Mouse (Mus musculus): ENCODE data around the gene Dcdc2c. TPM values are rescaled to one million over a fixed set of nuclear protein-coding genes. Genes with fewer than 3 reads are reported as not detected.
A peak's percentile ranks its signal among the peaks of the same experiment; 100 is the strongest.

Dcdc2c gene
- polyA plus RNA-seq, 1 experiment from 2014 or later, result not detected

DNA sequence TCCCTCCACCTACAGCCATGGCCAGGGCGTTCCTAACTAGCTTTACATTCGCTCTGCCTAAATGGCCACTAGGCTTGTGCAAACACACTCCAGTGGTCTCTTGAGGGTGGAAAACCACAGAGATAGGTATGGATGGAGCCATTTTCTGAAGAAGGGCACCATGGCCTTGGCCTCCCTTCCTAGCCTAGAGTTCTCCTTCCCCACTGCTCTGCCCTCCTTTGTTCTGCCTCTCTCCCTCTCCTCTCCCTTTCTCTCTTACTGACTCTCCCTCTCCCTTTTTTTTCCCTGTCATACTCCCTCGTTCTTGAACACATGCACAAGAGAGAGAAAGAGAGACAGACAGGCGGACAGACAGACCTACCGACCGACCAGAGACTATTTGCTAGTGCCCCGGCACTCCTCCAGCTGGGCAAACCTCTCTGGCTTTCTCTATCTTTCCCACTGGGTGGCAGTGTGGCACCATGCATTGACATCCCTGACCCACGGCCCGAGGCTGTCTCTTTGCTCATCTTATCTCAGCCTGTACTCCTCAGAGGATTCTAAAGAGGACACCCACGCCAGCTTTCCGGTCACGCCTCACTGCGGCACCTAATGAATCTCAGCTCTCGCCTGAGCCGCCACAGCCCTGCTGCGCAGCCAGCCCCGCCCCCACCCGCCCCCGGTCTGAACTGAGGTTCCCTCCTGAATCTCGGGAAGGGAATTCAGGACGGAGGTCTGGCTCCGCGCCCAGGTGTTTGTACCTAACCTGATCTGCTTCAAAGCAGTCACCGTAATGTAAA lies 37.1 kb upstream of the Dcdc2c start:
- ATAC-seq (ENCODE audit: low FRiP score, low TSS enrichment), result peak; percentile 84
- 7% methylated on average over 24 of the region's 24 CpGs for WGBS
- peak overlapping the region; percentile 40 for H3K4me3 ChIP-seq (ENCODE audit: low read depth, low read length)
- TF ChIP-seq CTCF (IDR thresholded peaks at IDR 0.05; ENCODE audit: low read depth) (peak; percentile 90), EP300 (optimal IDR thresholded peaks at IDR 0.05) (no peak)
- no peaks in the 10 kb centered on the region for H3K4me1 ChIP-seq (replicated peaks; ENCODE audit: control insufficient read depth, insufficient read depth)
- peak overlapping the region; percentile 65 for H3K4me2 ChIP-seq (replicated peaks; ENCODE audit: low read depth)
- no peaks in the 10 kb centered on the region for H3K36me3 ChIP-seq (ENCODE audit: control insufficient read depth, insufficient read depth, low read length)
- peak; percentile 75 for DNase-seq (ENCODE audit: low spot score)
- H3K27ac ChIP-seq (replicated peaks), result no peak overlapping the region
- no peaks in the 10 kb centered on the region for H3K27me3 ChIP-seq (ENCODE audit: control insufficient read depth, insufficient read depth, low read length)
- H3K9ac ChIP-seq (ENCODE audit: low read length), result peak overlapping the region; percentile 14
- H3K9me3 ChIP-seq (ENCODE audit: control insufficient read depth, low read length), result no peaks in the 10 kb centered on the region

DNA sequence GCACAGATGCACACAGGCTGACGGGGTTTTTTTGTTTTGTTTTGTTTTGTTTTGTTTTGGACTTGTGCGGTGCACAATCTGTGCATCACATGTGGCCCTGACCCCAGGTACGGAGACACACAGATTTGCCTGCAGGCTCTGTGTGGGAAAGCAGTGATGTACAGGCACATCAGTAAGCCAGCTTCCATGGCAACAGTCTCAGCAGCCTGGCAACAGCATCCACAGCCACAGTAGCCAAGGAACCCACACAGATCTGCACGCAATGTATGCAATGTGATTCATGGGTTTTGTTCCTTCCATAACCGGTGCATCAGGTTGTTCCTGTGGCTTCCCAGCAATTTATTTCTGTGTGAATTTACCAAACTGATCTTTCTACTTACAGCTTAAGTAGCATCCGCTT lies 35.8 kb upstream of the Dcdc2c start:
- Histone ChIP-seq H3K36me3 (ENCODE audit: control insufficient read depth, insufficient read depth, low read length) (no peaks in the 10 kb centered on the region), H3K27ac (replicated peaks) (no peak overlapping the region), H3K9me3 (ENCODE audit: control insufficient read depth, low read length) (no peaks in the 10 kb centered on the region), H3K27me3 (ENCODE audit: control insufficient read depth, insufficient read depth, low read length) (no peaks in the 10 kb centered on the region), H3K4me3 (ENCODE audit: low read depth, low read length) (no peak overlapping the region), H3K4me1 (replicated peaks; ENCODE audit: control insufficient read depth, insufficient read depth) (no peaks in the 10 kb centered on the region), H3K4me2 (replicated peaks; ENCODE audit: low read depth) (no peak overlapping the region), H3K9ac (ENCODE audit: low read length) (no peak overlapping the region)
- no peak for DNase-seq (ENCODE audit: low spot score)
- no peak for ATAC-seq (ENCODE audit: low FRiP score, low TSS enrichment)
- 73% methylated on average over 6 of the region's 6 CpGs for WGBS
- no peak for TF ChIP-seq EP300 (optimal IDR thresholded peaks at IDR 0.05)
- TF ChIP-seq CTCF (IDR thresholded peaks at IDR 0.05; ENCODE audit: low read depth), result no peak

DNA sequence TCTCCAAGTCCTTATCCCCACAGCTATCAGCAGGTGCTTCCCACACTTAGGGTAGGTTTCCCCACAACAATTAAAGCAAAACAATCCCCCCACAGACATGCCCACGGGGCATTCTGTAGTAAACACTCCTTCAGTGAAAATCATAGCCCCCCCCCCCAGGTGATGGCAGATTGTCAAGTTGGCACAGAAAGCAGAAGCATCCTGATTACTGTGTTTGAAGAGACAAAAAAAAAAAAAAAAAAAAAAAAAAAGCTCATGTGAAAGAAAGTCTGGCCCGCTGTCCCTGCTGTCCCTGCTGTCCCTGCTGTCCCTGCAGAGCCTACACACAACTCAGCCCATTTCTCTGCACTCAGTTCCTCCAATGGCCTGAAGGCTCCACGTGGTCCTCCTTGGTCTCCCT lies 31.8 kb upstream of the Dcdc2c start:
- DNase-seq (ENCODE audit: low spot score) (no peak), ATAC-seq (ENCODE audit: low FRiP score, low TSS enrichment) (no peak)
- WGBS, result 55% methylated on average over 3 of the region's 3 CpGs
- Histone ChIP-seq H3K27ac (replicated peaks) (no peak overlapping the region), H3K9ac (ENCODE audit: low read length) (no peak overlapping the region), H3K4me1 (replicated peaks; ENCODE audit: control insufficient read depth, insufficient read depth) (no peaks in the 10 kb centered on the region), H3K9me3 (ENCODE audit: control insufficient read depth, low read length) (no peaks in the 10 kb centered on the region), H3K36me3 (ENCODE audit: control insufficient read depth, insufficient read depth, low read length) (no peaks in the 10 kb centered on the region), H3K27me3 (ENCODE audit: control insufficient read depth, insufficient read depth, low read length) (no peaks in the 10 kb centered on the region), H3K4me2 (replicated peaks; ENCODE audit: low read depth) (no peak overlapping the region), H3K4me3 (ENCODE audit: low read depth, low read length) (no peak overlapping the region)
- TF ChIP-seq EP300 (optimal IDR thresholded peaks at IDR 0.05) (no peak), CTCF (IDR thresholded peaks at IDR 0.05; ENCODE audit: low read depth) (no peak)

GRCm38 (mm10) chr12:28582423-28582822 lies 30.2 kb upstream of the Dcdc2c start, which contains the start of gene Allc:
Gene Allc (minus strand): TSS chr12:28582523.
- no peak for DNase-seq (ENCODE audit: low spot score)

DNA sequence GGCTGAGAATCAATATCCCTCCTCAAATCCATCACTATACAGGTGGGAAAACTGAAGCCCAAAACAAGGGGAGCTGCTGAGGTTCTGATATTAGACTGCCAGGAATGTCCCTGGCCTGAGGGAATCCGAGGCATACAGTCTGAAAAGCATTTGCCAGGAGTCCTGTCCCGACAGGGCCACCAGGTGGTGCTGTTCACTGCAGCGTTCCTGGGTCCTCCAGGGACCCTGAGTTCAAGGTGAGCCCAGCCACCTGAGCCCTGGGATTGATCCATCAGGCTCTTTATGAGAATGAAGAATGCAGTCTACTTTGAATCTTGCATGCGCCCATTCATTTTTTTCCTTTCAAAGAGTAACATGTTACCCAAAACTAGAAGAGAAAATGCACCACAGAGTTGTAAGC lies 26.9 kb upstream of the Dcdc2c start:
- Histone ChIP-seq H3K27me3 (ENCODE audit: control insufficient read depth, insufficient read depth, low read length) (no peaks in the 10 kb centered on the region), H3K4me1 (replicated peaks; ENCODE audit: control insufficient read depth, insufficient read depth) (no peaks in the 10 kb centered on the region), H3K4me2 (replicated peaks; ENCODE audit: low read depth) (no peak overlapping the region), H3K4me3 (ENCODE audit: low read depth, low read length) (no peak overlapping the region), H3K9ac (ENCODE audit: low read length) (no peak overlapping the region), H3K27ac (replicated peaks) (no peak overlapping the region), H3K36me3 (ENCODE audit: control insufficient read depth, insufficient read depth, low read length) (no peaks in the 10 kb centered on the region), H3K9me3 (ENCODE audit: control insufficient read depth, low read length) (no peaks in the 10 kb centered on the region)
- no peak for ATAC-seq (ENCODE audit: low FRiP score, low TSS enrichment)
- 31% methylated on average over 4 of the region's 4 CpGs for WGBS
- TF ChIP-seq CTCF (IDR thresholded peaks at IDR 0.05; ENCODE audit: low read depth) (peak; percentile 67), EP300 (optimal IDR thresholded peaks at IDR 0.05) (no peak)
- DNase-seq (ENCODE audit: low spot score), result peak; percentile 23

More at GRCm38 (mm10) chr12:28582423-28582822, 30.2 kb upstream of the Dcdc2c start, which contains the start of gene Allc:
- H3K27ac ChIP-seq (replicated peaks), result no peak within 1 kb of the TSS
- H3K4me1 ChIP-seq (replicated peaks; ENCODE audit: control insufficient read depth, insufficient read depth), result no peaks in the 10 kb centered on the region
- no peak within 1 kb of the TSS for H3K9ac ChIP-seq (ENCODE audit: low read length)
- H3K9me3 ChIP-seq (ENCODE audit: control insufficient read depth, low read length), result no peaks in the 10 kb centered on the region
- 72% methylated on average over 8 of the region's 8 CpGs for WGBS
- no peak within 1 kb of the TSS for H3K4me2 ChIP-seq (replicated peaks; ENCODE audit: low read depth)
- no peaks in the 10 kb centered on the region for H3K27me3 ChIP-seq (ENCODE audit: control insufficient read depth, insufficient read depth, low read length)
- no peak within 1 kb of the TSS for H3K4me3 ChIP-seq (ENCODE audit: low read depth, low read length)
- no peaks in the 10 kb centered on the region for H3K36me3 ChIP-seq (ENCODE audit: control insufficient read depth, insufficient read depth, low read length)
- TF ChIP-seq CTCF (IDR thresholded peaks at IDR 0.05; ENCODE audit: low read depth), result no peak
- TF ChIP-seq EP300 (optimal IDR thresholded peaks at IDR 0.05), result no peak
- no peak for ATAC-seq (ENCODE audit: low FRiP score, low TSS enrichment)

- 81% methylated on average over 3 of the region's 3 CpGs for WGBS
- Histone ChIP-seq H3K9ac (ENCODE audit: low read length) (no peak overlapping the region), H3K27ac (replicated peaks) (no peak overlapping the region), H3K36me3 (ENCODE audit: control insufficient read depth, insufficient read depth, low read length) (no peaks in the 10 kb centered on the region), H3K4me3 (ENCODE audit: low read depth, low read length) (no peak overlapping the region), H3K4me1 (replicated peaks; ENCODE audit: control insufficient read depth, insufficient read depth) (no peaks in the 10 kb centered on the region), H3K9me3 (ENCODE audit: control insufficient read depth, low read length) (no peaks in the 10 kb centered on the region), H3K4me2 (replicated peaks; ENCODE audit: low read depth) (no peak overlapping the region), H3K27me3 (ENCODE audit: control insufficient read depth, insufficient read depth, low read length) (no peaks in the 10 kb centered on the region)
- TF ChIP-seq EP300 (optimal IDR thresholded peaks at IDR 0.05), result no peak
- no peak for TF ChIP-seq CTCF (IDR thresholded peaks at IDR 0.05; ENCODE audit: low read depth)
- ATAC-seq (ENCODE audit: low FRiP score, low TSS enrichment), result no peak
- no peak for DNase-seq (ENCODE audit: low spot score)
These were observed 25.9 kb upstream of the Dcdc2c start for GRCm38 (mm10) chr12:28578147-28578546.

All from stomach, postnatal 0 days (tissue).